Comparison of ENCODE assay signal across 8 mouse cellular contexts in the genomic region with DNA sequence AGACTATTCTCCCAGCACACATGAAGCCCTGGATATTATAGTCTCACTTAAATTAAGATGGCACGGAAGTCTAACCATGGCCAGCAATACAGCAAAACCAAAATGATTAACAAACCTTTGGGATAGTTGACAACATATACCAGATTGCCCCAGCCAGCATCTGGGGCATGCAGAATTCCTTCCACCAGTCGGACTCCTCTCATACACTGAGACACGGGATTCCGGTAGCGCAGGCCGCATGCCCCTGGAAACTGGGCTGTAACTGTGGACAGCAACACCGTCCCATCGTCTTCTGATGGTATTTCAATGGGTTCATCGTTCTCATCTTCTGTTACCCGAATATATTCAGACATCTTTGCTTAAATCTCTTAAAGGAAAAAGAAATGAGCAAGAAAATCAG. TPM values are rescaled to one million over a fixed set of nuclear protein-coding genes. Genes with fewer than 3 reads are reported as not detected.
DNase-seq lines count a peak whose midpoint lies in the region; ATAC-seq and TF ChIP-seq lines count a peak whose summit lies in the region.

No protein-coding gene starts in this region.

- no peaks in the 10 kb centered on the region for H3K9me3 ChIP-seq in embryonic facial prominence, embryonic 14.5 days (ENCODE audit: control insufficient read depth, low read length)
- no peaks in the 10 kb centered on the region for H3K9me3 ChIP-seq in limb, embryonic 10.5 days (replicated peaks)
- no peaks in the 10 kb centered on the region for H3K9me3 ChIP-seq in neural tube, embryonic 14.5 days (ENCODE audit: control insufficient read depth, low read length)

- no peak for ATAC-seq in embryonic facial prominence, embryonic 14.5 days (ENCODE audit: low read depth)
- no peak for ATAC-seq in neural tube, embryonic 14.5 days (ENCODE audit: low read depth)

- H3K4me3 ChIP-seq in left cerebral cortex, adult 2 months: peak overlapping the region; percentile 80
- H3K4me3 ChIP-seq in embryonic facial prominence, embryonic 14.5 days (ENCODE audit: low read depth, low read length): peak overlapping the region; percentile 96
- H3K4me3 ChIP-seq in limb, embryonic 10.5 days: peak overlapping the region; percentile 100
- H3K4me3 ChIP-seq in neural tube, embryonic 14.5 days (ENCODE audit: low read depth, low read length): no peak overlapping the region

- no peak for DNase-seq in left cerebral cortex, adult 2 months (ENCODE audit: extremely low spot score in 1 of 2, low spot score in 2 of 2)
- DNase-seq in left cerebral cortex, postnatal 25 days (ENCODE audit: low spot score in 2 of 2): no peak
- DNase-seq in embryonic facial prominence, embryonic 14.5 days (ENCODE audit: low spot score): no peak
- DNase-seq in limb, embryonic 10.5 days (ENCODE audit: low spot score): no peak
- DNase-seq in cerebellum, postnatal 25 days: no peak
- no peak for DNase-seq in left cerebral cortex, adult 8-10 months (ENCODE audit: low spot score in 2 of 2)
- DNase-seq in left cerebral cortex, postnatal 10 days (ENCODE audit: extremely low spot score in 1 of 2, low spot score in 2 of 2): no peak

- H3K4me1 ChIP-seq in embryonic facial prominence, embryonic 14.5 days (ENCODE audit: control insufficient read depth, insufficient read depth, low read length): no peaks in the 10 kb centered on the region
- peaks cover 26% of the 10 kb centered on the region for H3K4me1 ChIP-seq in limb, embryonic 10.5 days
- H3K4me1 ChIP-seq in neural tube, embryonic 14.5 days (ENCODE audit: control insufficient read depth, insufficient read depth, low read length): peaks cover 7% of the 10 kb centered on the region; the same call in 1 of the 2 replicates

- H3K4me2 ChIP-seq in embryonic facial prominence, embryonic 14.5 days (ENCODE audit: low read depth, low read length): peak overlapping the region; percentile 77
- peak overlapping the region; percentile 97; the same call in 1 of the 2 replicates for H3K4me2 ChIP-seq in neural tube, embryonic 14.5 days (ENCODE audit: low read depth, low read length)

- intact Hi-C loops in left cerebral cortex, adult 2 months (cut with DNase I): no loop called here
- intact Hi-C loops in left cerebral cortex, postnatal 25 days (cut with DNase I): no loop called here
- intact Hi-C loops in left cerebral cortex, postnatal 10 days (cut with DNase I): no loop called here

- no peak overlapping the region for H3K27ac ChIP-seq in left cerebral cortex, adult 2 months
- no peak overlapping the region for H3K27ac ChIP-seq in embryonic facial prominence, embryonic 14.5 days (replicated peaks; ENCODE audit: low read depth, low read length)
- H3K27ac ChIP-seq in limb, embryonic 10.5 days: no peak overlapping the region
- H3K27ac ChIP-seq in neural tube, embryonic 14.5 days (ENCODE audit: low read depth, low read length): no peak overlapping the region

- no peak overlapping the region for H3K9ac ChIP-seq in embryonic facial prominence, embryonic 14.5 days (ENCODE audit: low read depth, low read length)
- no peak overlapping the region; the same call in 1 of the 2 replicates for H3K9ac ChIP-seq in neural tube, embryonic 14.5 days (replicated peaks; ENCODE audit: low read depth, low read length)

- no peaks in the 10 kb centered on the region for H3K27me3 ChIP-seq in embryonic facial prominence, embryonic 14.5 days (replicated peaks; ENCODE audit: control insufficient read depth, insufficient read depth, low read length)
- no peaks in the 10 kb centered on the region for H3K27me3 ChIP-seq in limb, embryonic 10.5 days (ENCODE audit: low read depth, poor library complexity, severe bottlenecking)
- H3K27me3 ChIP-seq in neural tube, embryonic 14.5 days (ENCODE audit: control insufficient read depth, insufficient read depth, low read length): no peaks in the 10 kb centered on the region

- WGBS in embryonic facial prominence, embryonic 14.5 days: 81% methylated on average over 10 of the region's 10 CpGs
- 87% methylated on average over 10 of the region's 10 CpGs for WGBS in limb, embryonic 10.5 days
- WGBS in neural tube, embryonic 14.5 days: 90% methylated on average over 10 of the region's 10 CpGs

- peaks cover 52% of the 10 kb centered on the region for H3K36me3 ChIP-seq in embryonic facial prominence, embryonic 14.5 days (ENCODE audit: control insufficient read depth, insufficient read depth, low read length)
- peaks cover 53% of the 10 kb centered on the region for H3K36me3 ChIP-seq in limb, embryonic 10.5 days
- peaks cover 34% of the 10 kb centered on the region for H3K36me3 ChIP-seq in neural tube, embryonic 14.5 days (ENCODE audit: control insufficient read depth, insufficient read depth, low read length)

- no peak for TF ChIP-seq CTCF in left cerebral cortex, adult 2 months (IDR thresholded peaks at IDR 0.05)

RNA-seq across cellular contexts. Expression of gene Tardbp, which starts 1.8 kb away (rescaled TPM):
- 100 to 1,000 TPM; 198 to 208 TPM for total RNA-seq in left cerebral cortex, adult 2 months (2021)
- 100 to 1,000 TPM; 187 to 201 TPM for total RNA-seq in left cerebral cortex, postnatal 25 days (2021)
- polyA plus RNA-seq in embryonic facial prominence, embryonic 14.5 days (2014; fragmentation: Nextera tagmentation; extraction: Ambion mirVana): 151 and 156 TPM in 2 replicates
- 446 and 455 TPM in 2 replicates for polyA plus RNA-seq in limb, embryonic 10.5 days (2016; fragmentation: Nextera tagmentation; extraction: Ambion mirVana)
- polyA plus RNA-seq in neural tube, embryonic 14.5 days (2014; fragmentation: Nextera tagmentation; extraction: Ambion mirVana): 78.3 and 85.0 TPM in 2 replicates
- 100 to 1,000 TPM; 182 to 208 (median 193) TPM for total RNA-seq in left cerebral cortex, adult 8-10 months (2022)
- 100 to 1,000 TPM; 190 TPM for total RNA-seq in left cerebral cortex, postnatal 10 days (2021)

RNA-seq across cellular contexts. Expression of gene Gm572, which starts 18.1 kb away (rescaled TPM):
- total RNA-seq in left cerebral cortex, adult 2 months (2021): not detected
- not detected for total RNA-seq in left cerebral cortex, postnatal 25 days (2021)
- 0.17 TPM in 1 of 2 replicates, not detected in the other for polyA plus RNA-seq in embryonic facial prominence, embryonic 14.5 days (2014; fragmentation: Nextera tagmentation; extraction: Ambion mirVana)
- not detected in 2 replicates for polyA plus RNA-seq in limb, embryonic 10.5 days (2016; fragmentation: Nextera tagmentation; extraction: Ambion mirVana)
- polyA plus RNA-seq in neural tube, embryonic 14.5 days (2014; fragmentation: Nextera tagmentation; extraction: Ambion mirVana): not detected in 2 replicates
- total RNA-seq in left cerebral cortex, adult 8-10 months (2022): under 1 TPM in 2 of 4 experiments, not detected in 2; 0.23 to 0.44 TPM
- not detected for total RNA-seq in left cerebral cortex, postnatal 10 days (2021)

RNA-seq across cellular contexts. Expression of gene Masp2, which starts 22.7 kb away (rescaled TPM):
- 1 to 10 TPM; 4.1 to 4.7 TPM for total RNA-seq in left cerebral cortex, adult 2 months (2021)
- total RNA-seq in left cerebral cortex, postnatal 25 days (2021): 1 to 10 TPM; 1.8 to 2.4 TPM
- 0.25 and 0.29 TPM in 2 replicates for polyA plus RNA-seq in embryonic facial prominence, embryonic 14.5 days (2014; fragmentation: Nextera tagmentation; extraction: Ambion mirVana)
- 0.33 and 0.51 TPM in 2 replicates for polyA plus RNA-seq in limb, embryonic 10.5 days (2016; fragmentation: Nextera tagmentation; extraction: Ambion mirVana)
- 0.64 and 1.8 TPM in 2 replicates for polyA plus RNA-seq in neural tube, embryonic 14.5 days (2014; fragmentation: Nextera tagmentation; extraction: Ambion mirVana)
- total RNA-seq in left cerebral cortex, adult 8-10 months (2022): 1 to 10 TPM; 1.9 to 4.2 (median 2.7) TPM
- total RNA-seq in left cerebral cortex, postnatal 10 days (2021): 1 to 10 TPM; 1.6 to 1.7 TPM

RNA-seq across cellular contexts. Expression of gene Srm, which starts 33.7 kb away (rescaled TPM):
- 10 to 100 TPM; 77.2 to 77.4 TPM for total RNA-seq in left cerebral cortex, adult 2 months (2021)
- total RNA-seq in left cerebral cortex, postnatal 25 days (2021): 10 to 100 TPM; 70.5 to 82.3 TPM
- polyA plus RNA-seq in embryonic facial prominence, embryonic 14.5 days (2014; fragmentation: Nextera tagmentation; extraction: Ambion mirVana): 273 and 291 TPM in 2 replicates
- polyA plus RNA-seq in limb, embryonic 10.5 days (2016; fragmentation: Nextera tagmentation; extraction: Ambion mirVana): 249 and 363 TPM in 2 replicates
- polyA plus RNA-seq in neural tube, embryonic 14.5 days (2014; fragmentation: Nextera tagmentation; extraction: Ambion mirVana): 186 and 189 TPM in 2 replicates
- total RNA-seq in left cerebral cortex, adult 8-10 months (2022): 10 to 100 TPM; 76.3 to 81.3 (median 77.7) TPM
- total RNA-seq in left cerebral cortex, postnatal 10 days (2021): 10 to 100 TPM; 82.0 to 88.0 TPM
